Mouse (Mus musculus) kidney, postnatal 36 days (tissue): Measurements from ENCODE around the gene Gabarapl2.
A peak's percentile ranks its signal among the peaks of the same experiment; 100 is the strongest.

Source experiments
- DNase-seq, 2 experiments: peaks; one replicate each; pipeline ENCODE4 v3.0.0; 2021 to 2022; ENCODE audit warnings: mixed read lengths in 2 of 2

Gene Gabarapl2

GRCm38 (mm10) chr8:111940171-111941100 lies at the start of gene Gabarapl2:
Gene Gabarapl2 (plus strand): TSS chr8:111940703.
- peak; percentile 99 to 100 for DNase-seq

- DNase-seq, result no peak
These were observed 49.6 kb upstream of the Gabarapl2 start for GRCm38 (mm10) chr8:111890911-111891303.

GRCm38 (mm10) chr8:111891983-111892382 lies 48.5 kb upstream of the Gabarapl2 start:
- DNase-seq, result no peak

GRCm38 (mm10) chr8:111892615-111893014 lies 47.9 kb upstream of the Gabarapl2 start:
- no peak for DNase-seq

GRCm38 (mm10) chr8:111894955-111895354 lies 45.5 kb upstream of the Gabarapl2 start:
- DNase-seq, result no peak

- no peak for DNase-seq
These were observed 41.9 kb upstream of the Gabarapl2 start for GRCm38 (mm10) chr8:111898586-111898985.

GRCm38 (mm10) chr8:111902080-111902479 lies 38.4 kb upstream of the Gabarapl2 start:
- no peak for DNase-seq

GRCm38 (mm10) chr8:111905500-111906121 lies 34.9 kb upstream of the Gabarapl2 start:
- no peak for DNase-seq

- peak in 1 of 2 experiments; percentile 3 for DNase-seq
These were observed 30.7 kb upstream of the Gabarapl2 start, which contains the start of gene Chst5 for GRCm38 (mm10) chr8:111909621-111910450. Gene Chst5 (minus strand): TSS chr8:111910447.

- DNase-seq, result no peak
These were observed 28.9 kb upstream of the Gabarapl2 start for GRCm38 (mm10) chr8:111911572-111911971.

GRCm38 (mm10) chr8:111912860-111913432 lies 27.6 kb upstream of the Gabarapl2 start:
- no peak for DNase-seq

- DNase-seq, result no peak
These were observed 20.8 kb upstream of the Gabarapl2 start for GRCm38 (mm10) chr8:111919663-111920062.

GRCm38 (mm10) chr8:111920971-111921370 lies 19.5 kb upstream of the Gabarapl2 start:
- DNase-seq, result no peak

- DNase-seq, result peak; percentile 49 to 74
These were observed 17.1 kb upstream of the Gabarapl2 start for GRCm38 (mm10) chr8:111923383-111923804.

GRCm38 (mm10) chr8:111924976-111925375 lies 15.5 kb upstream of the Gabarapl2 start:
- DNase-seq, result no peak

GRCm38 (mm10) chr8:111929648-111930344 lies 10.7 kb upstream of the Gabarapl2 start:
- no peak for DNase-seq

- DNase-seq, result no peak
These were observed 8.8 kb upstream of the Gabarapl2 start for GRCm38 (mm10) chr8:111931721-111932120.

GRCm38 (mm10) chr8:111932580-111933336 lies 7.7 kb upstream of the Gabarapl2 start:
- peak; percentile 83 to 85 for DNase-seq

GRCm38 (mm10) chr8:111933348-111934076 lies 7.0 kb upstream of the Gabarapl2 start, which contains the start of gene Tmem231:
Gene Tmem231 (minus strand): TSS chr8:111933881.
- peak; percentile 94 to 95 for DNase-seq

- DNase-seq, result no peak
These were observed 6.3 kb upstream of the Gabarapl2 start for GRCm38 (mm10) chr8:111934201-111934600.
